Mouse (Mus musculus) MEL (cell line): ENCODE results near the gene Hid1. TPM values are rescaled to one million over a fixed set of nuclear protein-coding genes. Genes with fewer than 3 reads are reported as not detected.

Source experiments
- DNase-seq: peaks from one replicate; pipeline ENCODE4 v3.0.0; 2011; ENCODE audit warnings: low read depth, low spot score
- H3K27ac ChIP-seq: 2 replicates; pipeline ENCODE4 v1.5.1; 2012; ENCODE audit warnings: low read depth, mild to moderate bottlenecking, control low read depth, low read length, moderate library complexity; ENCODE audit not compliant: control insufficient read depth
- H3K27me3 ChIP-seq, 2 experiments: fragments of 150-350 bp in 1 of 2; sonication (generic) in 1 of 2; 2 replicates each; pipeline ENCODE4 v1.6.1; 2012; ENCODE audit warnings: low read length in 2 of 2, mild to moderate bottlenecking in 2 of 2, improper control_type of control experiment in 1 of 2, moderate library complexity in 1 of 2; ENCODE audit not compliant: insufficient read depth in 2 of 2, control insufficient read depth in 1 of 2
- H3K36me3 ChIP-seq, 2 experiments: 2 replicates each; pipeline ENCODE4 v1.6.1; 2012 to 2014; ENCODE audit warnings: low read length in 2 of 2, improper control_type of control experiment in 1 of 2, inconsistent platforms in 1 of 2, mild to moderate bottlenecking in 1 of 2; ENCODE audit not compliant: insufficient read depth in 2 of 2, control insufficient read depth in 1 of 2
- H3K4me1 ChIP-seq, 2 experiments: fragments of 150-350 bp in 1 of 2; sonication (generic) in 1 of 2; 2 replicates each; pipeline ENCODE4 v1.6.1; 2012; ENCODE audit warnings: low read length in 2 of 2, improper control_type of control experiment in 1 of 2, mild to moderate bottlenecking in 1 of 2; ENCODE audit not compliant: insufficient read depth in 2 of 2, control insufficient read depth in 1 of 2
- H3K4me3 ChIP-seq, 2 experiments: fragments of 150-350 bp in 1 of 2; sonication (generic) in 1 of 2; 2 replicates each; pipeline ENCODE4 v1.5.1; 2012; ENCODE audit warnings: low read depth in 2 of 2, low read length in 2 of 2, mild to moderate bottlenecking in 2 of 2, moderate library complexity in 2 of 2, control low read depth in 1 of 2, improper control_type of control experiment in 1 of 2; ENCODE audit not compliant: control insufficient read depth in 1 of 2, insufficient read depth in 1 of 2
- H3K79me2 ChIP-seq: 2 replicates; pipeline ENCODE4 v1.6.1; 2012; ENCODE audit warnings: mild to moderate bottlenecking, low read length, moderate library complexity; ENCODE audit not compliant: control insufficient read depth, poor library complexity, insufficient read depth
- H3K9ac ChIP-seq: 2 replicates; pipeline ENCODE4 v1.6.1; 2012; ENCODE audit warnings: low read depth, mild to moderate bottlenecking, control low read depth, low read length, moderate library complexity; ENCODE audit not compliant: control insufficient read depth, poor library complexity, severe bottlenecking
- H3K9me3 ChIP-seq: fragments of 150-350 bp; sonication (generic); replicated peaks from 2 replicates; pipeline ENCODE4 v1.6.1; 2012; ENCODE audit warnings: mild to moderate bottlenecking, low read length, improper control_type of control experiment, moderate library complexity; ENCODE audit not compliant: insufficient read depth
- BHLHE40 ChIP-seq: IDR thresholded peaks from 2 replicates; pipeline ENCODE4 v1.6.1; 2012; ENCODE audit warnings: low read depth, mild to moderate bottlenecking, inconsistent platforms, low read length, improper control_type of control experiment, borderline replicate concordance
- CTCF ChIP-seq, 3 experiments: IDR thresholded peaks in 2 of 3; conservative IDR thresholded peaks in 1 of 3; 2 replicates each; pipeline ENCODE4 v1.5.1; 2011 to 2012; ENCODE audit warnings: low read length in 3 of 3, low read depth in 2 of 3, mild to moderate bottlenecking in 2 of 3, improper control_type of control experiment in 1 of 3, inconsistent platforms in 1 of 3, mixed read lengths in 1 of 3, moderate library complexity in 1 of 3; ENCODE audit not compliant: control insufficient read depth in 1 of 3, insufficient read depth in 1 of 3, poor library complexity in 1 of 3, severe bottlenecking in 1 of 3
- ELF1 ChIP-seq: IDR thresholded peaks from 2 replicates; pipeline ENCODE4 v1.6.1; 2014; ENCODE audit warnings: low read depth, mild to moderate bottlenecking, inconsistent platforms, low read length, improper control_type of control experiment, moderate library complexity
- EP300 ChIP-seq, 2 experiments: IDR thresholded peaks; 2 replicates each; pipeline ENCODE4 v1.6.1; 2011; ENCODE audit warnings: improper control_type of control experiment in 2 of 2, low read length in 2 of 2, low read depth in 1 of 2, mild to moderate bottlenecking in 1 of 2
- ETS1 ChIP-seq: IDR thresholded peaks from 2 replicates; pipeline ENCODE4 v1.6.1; 2012; ENCODE audit warnings: low read depth, mild to moderate bottlenecking, inconsistent platforms, low read length, improper control_type of control experiment, moderate library complexity
- KAT2A ChIP-seq: conservative IDR thresholded peaks from 2 replicates; pipeline ENCODE4 v1.6.1; 2012; ENCODE audit warnings: low read depth, low read length, improper control_type of control experiment, inconsistent platforms
- MAFK ChIP-seq: IDR thresholded peaks from 2 replicates; pipeline ENCODE4 v1.6.1; 2011; ENCODE audit warnings: low read depth, mild to moderate bottlenecking, low read length, improper control_type of control experiment, borderline replicate concordance
- MAX ChIP-seq: IDR thresholded peaks from 2 replicates; pipeline ENCODE4 v1.6.1; 2011; ENCODE audit warnings: low read length, improper control_type of control experiment
- MAZ ChIP-seq: IDR thresholded peaks from 2 replicates; pipeline ENCODE4 v1.6.1; 2012; ENCODE audit warnings: low read depth, mild to moderate bottlenecking, inconsistent platforms, low read length, improper control_type of control experiment
- MXI1 ChIP-seq: IDR thresholded peaks from 2 replicates; pipeline ENCODE4 v1.6.1; 2011; ENCODE audit warnings: mild to moderate bottlenecking, low read depth, low read length, improper control_type of control experiment
- MYB ChIP-seq: IDR thresholded peaks from 2 replicates; pipeline ENCODE4 v1.6.1; 2011; ENCODE audit warnings: mild to moderate bottlenecking, low read depth, low read length, improper control_type of control experiment
- POLR2A ChIP-seq, 2 experiments: IDR thresholded peaks; 2 replicates each; pipeline ENCODE4 v1.6.1; 2011 to 2012; ENCODE audit warnings: low read length in 2 of 2, mild to moderate bottlenecking in 2 of 2, control low read depth in 1 of 2, improper control_type of control experiment in 1 of 2, low read depth in 1 of 2, moderate library complexity in 1 of 2; ENCODE audit not compliant: control insufficient read depth in 1 of 2, insufficient read depth in 1 of 2, poor library complexity in 1 of 2
- RCOR1 ChIP-seq: IDR thresholded peaks from 2 replicates; pipeline ENCODE4 v1.6.1; 2012; ENCODE audit warnings: low read depth, mild to moderate bottlenecking, inconsistent platforms, low read length, improper control_type of control experiment
- SMC3 ChIP-seq: IDR thresholded peaks from 2 replicates; pipeline ENCODE4 v1.6.1; 2011; ENCODE audit warnings: low read depth, low read length, improper control_type of control experiment
- TAL1 ChIP-seq: IDR thresholded peaks from 2 replicates; pipeline ENCODE4 v1.6.1; 2012; ENCODE audit warnings: mild to moderate bottlenecking, inconsistent platforms, low read length, moderate library complexity, mixed read lengths
- TBP ChIP-seq: IDR thresholded peaks from 2 replicates; pipeline ENCODE4 v1.8.0; 2011; ENCODE audit warnings: low read depth, low read length, improper control_type of control experiment
- TCF12 ChIP-seq: IDR thresholded peaks from 2 replicates; pipeline ENCODE4 v1.6.1; 2014; ENCODE audit warnings: low read depth, mild to moderate bottlenecking, inconsistent platforms, low read length, improper control_type of control experiment, moderate library complexity
- UBTF ChIP-seq: IDR thresholded peaks from 2 replicates; pipeline ENCODE4 v1.6.1; 2012; ENCODE audit warnings: low read depth, mild to moderate bottlenecking, inconsistent platforms, low read length, improper control_type of control experiment, moderate library complexity, borderline replicate concordance; ENCODE audit not compliant: insufficient read depth
- USF1 ChIP-seq: IDR thresholded peaks from 2 replicates; pipeline ENCODE4 v1.6.1; 2014; ENCODE audit warnings: low read depth, mild to moderate bottlenecking, inconsistent platforms, low read length, improper control_type of control experiment, moderate library complexity
- polyA plus RNA-seq, 2 experiments: library from polyadenylated mRNA; stranded (reverse) in 1 of 2; unstranded in 1 of 2; fragments of >175 nt in 1 of 2; fragments of >200 nt in 1 of 2; gene quantifications; 2 replicates each; pipeline versions ENCODE4 v1.2.1 to v1.2.4; 2012; ENCODE audit warnings: low replicate concordance in 2 of 2, low read depth in 1 of 2; ENCODE audit not compliant: insufficient read length in 2 of 2, insufficient read depth in 1 of 2, missing spikeins in 1 of 2
- total RNA-seq: library from RNA; depleted of rRNA; stranded (reverse); fragments of 300-350 nt; gene quantifications from 2 replicates; pipeline ENCODE4 v1.2.3, GENCODE M21; 2012; rRNA removed

Gene Hid1
- 0.88 and 1.1 TPM in 2 replicates for total RNA-seq
- 1 to 10 TPM in 1 of 2 experiments, not detected in 1; 3.0 TPM for polyA plus RNA-seq

GRCm38 (mm10) chr11:115367395-115367944 is at the start of gene Hid1:
Gene Hid1 (minus strand): TSS chr11:115367756.
- no peaks in the 10 kb centered on the region for H3K79me2 ChIP-seq
- TF ChIP-seq MAFK (no peak), MAZ (peak; percentile 58; the same call in 1 of the 2 replicates), ETS1 (no peak), KAT2A (no peak), MAX (0 out of 2 replicates have a peak, but pooled peaks have one; percentile 36), TCF12 (peak; percentile 18; the same call in 1 of the 2 replicates), CTCF (IDR thresholded peaks at IDR 0.05 in 2 of 3, conservative IDR thresholded peaks at IDR 0.05 in 1 of 3; ENCODE audit: control insufficient read depth in 1 of 3, insufficient read depth in 1 of 3, low read depth in 2 of 3, low read length in 3 of 3, poor library complexity in 1 of 3, severe bottlenecking in 1 of 3) (no peak), POLR2A (IDR thresholded peaks at IDR 0.05; ENCODE audit: control insufficient read depth in 1 of 2, insufficient read depth in 1 of 2, low read depth in 1 of 2, low read length in 2 of 2, poor library complexity in 1 of 2) (0 out of 4 replicates have a peak, but pooled peaks of 1 of the 2 experiments have one; percentile 41), BHLHE40 (peak; percentile 29; the same call in 1 of the 2 replicates), MXI1 (peak; percentile 53)
- peak within 1 kb of the TSS; percentile 54 for H3K9ac ChIP-seq
- H3K9me3 ChIP-seq, result no peaks in the 10 kb centered on the region
- H3K4me1 ChIP-seq, result peaks cover 3 to 9% of the 10 kb centered on the region in 2 experiments; a peak in 3 of 4 replicates
- no peak within 1 kb of the TSS for H3K27ac ChIP-seq
- peak; percentile 85 for DNase-seq
- H3K27me3 ChIP-seq, result no peaks in the 10 kb centered on the region; a peak in 2 of 4 replicates
- H3K36me3 ChIP-seq, result peaks cover 0 to 5% of the 10 kb centered on the region in 2 experiments; a peak in 2 of 4 replicates
- H3K4me3 ChIP-seq, result peak within 1 kb of the TSS; percentile 52 to 71

- H3K4me1 ChIP-seq, result peaks cover 0 to 19% of the 10 kb centered on the region in 2 experiments; a peak in 3 of 4 replicates
- H3K79me2 ChIP-seq, result peaks cover 6% of the 10 kb centered on the region
- TF ChIP-seq UBTF (no peak), SMC3 (no peak), TBP (no peak), ELF1 (no peak), EP300 (IDR thresholded peaks at IDR 0.05; ENCODE audit: low read depth in 1 of 2, low read length in 2 of 2) (no peak), MAX (no peak), TAL1 (no peak), RCOR1 (no peak), USF1 (no peak), MYB (no peak)
- H3K27ac ChIP-seq, result no peak overlapping the region
- no peak overlapping the region for H3K9ac ChIP-seq
- no peak overlapping the region for H3K4me3 ChIP-seq
- no peaks in the 10 kb centered on the region for H3K9me3 ChIP-seq
- H3K36me3 ChIP-seq, result peaks cover 0 to 19% of the 10 kb centered on the region in 2 experiments; a peak in 2 of 4 replicates
- DNase-seq, result no peak
- H3K27me3 ChIP-seq, result no peaks in the 10 kb centered on the region
These were observed 42.0 kb upstream of the Hid1 start for GRCm38 (mm10) chr11:115409556-115409955.
